Mouse (Mus musculus) urinary bladder, adult 2 months (tissue): ENCODE results near the gene Tspan18. TPM values are rescaled to one million over a fixed set of nuclear protein-coding genes. Genes with fewer than 3 reads are reported as not detected.

Experiments used
- DNase-seq: peaks from one replicate; pipeline ENCODE4 v3.0.0; 2022; ENCODE audit warnings: low spot score
- polyA plus RNA-seq: library from polyadenylated mRNA; depleted of rRNA; stranded (reverse); fragments of >200 nt; gene quantifications from 2 replicates; pipeline ENCODE4 v1.2.3, GENCODE M21; 2012

Tspan18 gene
- polyA plus RNA-seq, 1 experiment: 19.8 TPM

GRCm38 (mm10) chr2:93262291-93263285 lies 71.7 kb downstream of the Tspan18 start:
- no peak for DNase-seq

DNA sequence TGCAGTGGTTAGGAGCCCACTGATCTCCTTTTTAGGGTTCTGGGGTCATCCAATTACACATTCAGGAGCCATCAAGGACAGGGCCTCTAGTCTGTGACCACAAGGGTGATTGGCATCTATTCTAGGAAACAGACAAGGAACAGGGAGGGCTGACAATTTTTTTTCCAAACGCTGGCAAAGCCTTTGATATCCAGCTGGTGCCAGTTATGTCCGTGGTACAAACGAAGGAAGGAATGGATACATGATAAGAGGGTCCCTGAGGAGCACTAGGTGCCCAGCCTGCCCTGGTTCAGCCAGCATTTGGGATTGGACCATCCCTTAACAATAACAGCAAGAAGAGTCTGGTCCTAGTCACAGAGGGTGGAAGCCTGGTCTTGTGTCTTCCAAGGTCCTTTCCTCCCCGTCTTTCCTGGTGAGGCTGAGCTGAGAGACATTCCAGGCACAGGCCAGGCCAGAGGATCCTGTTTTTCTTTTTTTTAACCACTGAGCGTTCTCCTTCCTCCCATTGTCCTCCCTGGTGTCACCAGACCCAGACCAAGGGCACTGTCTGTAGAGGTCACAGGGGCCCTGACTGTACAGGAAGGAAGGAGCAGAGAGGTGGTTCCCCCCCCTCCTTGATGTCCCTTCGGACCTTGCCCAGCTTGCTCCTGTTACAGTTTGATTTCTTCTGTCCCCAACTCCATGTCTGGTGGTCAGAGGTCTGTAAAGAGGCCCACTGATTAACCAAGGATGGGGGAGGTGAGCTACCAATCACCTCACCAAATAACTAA lies 72.6 kb downstream of the Tspan18 start:
- no peak for DNase-seq

DNA sequence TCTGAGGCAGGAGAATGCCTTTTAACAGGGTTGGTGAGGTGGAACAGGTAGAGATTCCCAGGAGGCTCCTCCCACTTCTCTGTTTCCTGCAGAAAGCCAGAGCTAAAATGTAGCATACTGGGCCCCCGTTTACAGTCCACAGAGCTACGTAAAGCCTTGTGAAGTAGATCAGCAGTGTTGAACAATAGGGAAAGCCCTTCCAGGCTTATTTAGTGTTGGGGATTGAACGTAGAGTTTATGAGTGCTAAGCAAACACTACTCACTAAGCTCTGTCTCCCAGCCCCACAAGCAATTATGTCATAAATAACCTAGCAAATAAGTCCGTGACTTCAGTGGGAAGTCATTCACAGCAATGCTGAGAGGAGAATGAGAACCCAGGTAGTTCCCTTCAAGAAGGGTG lies 76.7 kb downstream of the Tspan18 start:
- no peak for DNase-seq

DNA sequence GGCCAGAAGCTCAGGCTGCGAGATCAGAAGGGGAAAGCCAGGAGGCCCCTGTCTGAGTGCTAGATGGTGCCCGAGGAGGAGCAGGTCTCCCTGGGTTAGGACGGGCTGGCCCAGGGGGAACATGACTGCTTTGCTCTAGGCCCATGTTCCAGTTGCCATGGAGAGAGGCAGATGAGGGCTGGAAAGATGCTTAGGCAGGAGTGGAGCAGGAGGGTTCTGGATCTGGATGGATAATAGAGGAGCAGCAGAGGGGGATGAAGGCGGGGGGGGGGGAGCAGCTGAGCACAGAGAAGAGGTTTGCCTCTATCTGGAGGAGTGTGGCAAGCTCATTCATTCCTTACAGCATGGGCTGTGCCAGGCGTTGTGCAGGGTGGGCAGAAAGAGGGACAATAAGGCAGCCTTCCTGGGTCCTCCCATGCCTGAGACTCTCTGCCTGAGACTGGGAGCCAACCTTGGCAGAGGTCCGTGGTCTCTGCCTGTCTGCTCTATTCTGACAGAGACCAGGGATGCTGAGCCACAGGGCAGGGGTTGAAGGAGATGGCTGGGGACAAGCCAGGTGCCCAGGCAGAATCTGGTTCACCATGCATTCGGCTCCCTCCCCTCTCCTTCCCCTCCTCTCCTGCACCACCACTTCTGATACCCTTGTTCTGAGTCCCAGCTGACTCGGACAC lies 77.4 kb downstream of the Tspan18 start:
- no peak for DNase-seq

- DNase-seq: no peak
Observed at GRCm38 (mm10) chr2:93252356-93252755, 81.9 kb downstream of the Tspan18 start.

DNA sequence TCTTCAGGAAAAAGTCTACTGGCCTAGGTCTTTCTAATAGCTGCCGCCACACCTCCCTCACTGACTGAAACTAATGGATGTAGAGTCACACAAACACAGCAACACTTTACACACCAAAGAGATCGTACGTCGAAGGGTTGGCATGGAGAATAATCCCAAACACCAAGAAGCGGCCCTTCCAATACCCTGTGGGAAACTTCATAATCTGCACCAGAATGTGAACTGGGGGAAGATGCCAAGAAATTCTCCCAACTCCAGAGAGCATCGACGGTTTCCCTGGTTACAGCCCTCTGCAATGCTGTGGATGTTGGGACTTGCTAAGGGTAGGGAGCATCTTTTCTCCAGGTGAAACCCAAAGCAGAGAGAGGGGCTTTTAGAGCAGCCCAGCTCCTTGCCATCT lies 83.7 kb downstream of the Tspan18 start:
- DNase-seq: no peak

GRCm38 (mm10) chr2:93249058-93249457 lies 85.2 kb downstream of the Tspan18 start:
- DNase-seq: no peak

DNA sequence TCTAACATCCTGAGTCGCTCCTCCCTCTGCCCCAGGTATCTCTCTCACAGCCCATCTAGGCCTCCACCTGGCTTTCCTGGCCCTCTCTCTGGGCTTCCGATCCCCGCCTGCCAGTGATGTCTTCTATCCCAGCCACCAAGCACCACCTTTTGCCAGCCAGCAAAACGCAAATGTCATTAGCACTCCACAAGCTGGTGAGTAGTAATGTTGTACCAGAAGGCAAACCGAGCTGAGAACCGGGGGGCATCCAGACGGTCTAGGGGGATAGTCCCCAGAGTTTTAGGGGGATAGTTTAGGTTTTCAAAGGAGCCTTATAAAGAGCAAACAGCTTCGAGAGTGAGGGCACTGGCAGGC lies 90.2 kb downstream of the Tspan18 start:
- no peak for DNase-seq

GRCm38 (mm10) chr2:93243439-93244089 lies 90.7 kb downstream of the Tspan18 start:
- no peak for DNase-seq

DNA sequence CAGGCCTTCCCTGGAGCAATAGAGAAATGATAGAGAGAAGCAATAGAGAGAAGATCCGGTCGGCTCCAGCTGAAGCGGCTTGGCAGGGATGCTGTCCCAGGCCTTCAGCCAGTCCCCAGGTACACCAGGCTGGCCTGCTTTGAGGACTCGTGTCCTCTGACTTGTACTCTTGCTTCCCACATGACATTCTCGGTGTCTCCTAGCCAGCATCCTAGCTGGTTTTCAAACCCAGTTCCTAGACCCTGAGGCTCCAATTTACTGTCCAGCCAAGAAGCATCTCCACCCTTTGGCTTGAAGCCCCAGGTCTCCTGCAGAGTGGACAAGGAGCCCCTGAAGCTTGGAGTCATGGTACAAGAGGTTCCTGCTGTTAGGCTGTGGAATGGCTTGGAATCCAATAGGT lies 92.1 kb downstream of the Tspan18 start:
- no peak for DNase-seq

DNA sequence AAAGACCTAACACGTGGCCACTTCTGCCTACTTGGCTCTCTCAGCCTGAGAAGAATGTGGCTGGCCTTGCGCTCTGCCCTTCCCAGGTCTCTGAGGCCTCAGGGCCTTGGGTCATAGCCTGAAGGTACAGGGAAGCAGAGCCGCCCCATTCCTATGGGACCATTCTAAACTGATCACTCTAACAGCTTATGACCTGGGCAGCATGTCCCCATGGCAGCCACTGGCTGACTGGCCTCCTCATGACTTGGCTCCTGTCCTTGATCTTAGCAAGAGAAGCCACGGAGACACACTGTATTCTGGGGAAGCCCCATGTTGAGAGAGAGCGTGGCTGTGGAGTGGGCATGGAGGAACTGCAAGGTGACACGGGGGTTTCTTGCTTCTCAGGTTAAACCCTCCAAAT lies 95.4 kb downstream of the Tspan18 start:
- DNase-seq: no peak

GRCm38 (mm10) chr2:93237055-93237454 lies 97.2 kb downstream of the Tspan18 start:
- DNase-seq: no peak

DNA sequence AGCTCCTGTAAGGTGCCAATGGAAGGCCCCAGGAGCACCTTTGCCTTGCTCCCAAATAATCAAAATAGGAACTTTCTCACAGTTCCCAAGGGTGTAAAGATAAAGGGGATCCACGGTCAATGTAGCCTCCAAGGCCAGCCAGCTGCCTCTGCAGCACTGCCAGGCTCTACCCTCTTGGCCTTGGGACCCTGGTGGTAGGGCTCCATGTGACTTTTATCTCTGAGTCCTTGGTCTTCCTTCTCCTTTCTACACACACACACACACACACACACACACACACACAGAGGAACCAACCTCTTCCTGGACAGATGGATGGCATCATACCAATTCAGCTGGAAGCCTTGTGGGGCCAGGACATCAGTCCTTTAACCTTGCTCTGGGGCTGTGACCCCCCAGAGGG lies 102.2 kb downstream of the Tspan18 start:
- DNase-seq: no peak

- no peak for DNase-seq
Observed at GRCm38 (mm10) chr2:93228480-93228824, 105.9 kb downstream of the Tspan18 start.

GRCm38 (mm10) chr2:93227713-93228479 lies 106.4 kb downstream of the Tspan18 start:
- DNase-seq: no peak

DNA sequence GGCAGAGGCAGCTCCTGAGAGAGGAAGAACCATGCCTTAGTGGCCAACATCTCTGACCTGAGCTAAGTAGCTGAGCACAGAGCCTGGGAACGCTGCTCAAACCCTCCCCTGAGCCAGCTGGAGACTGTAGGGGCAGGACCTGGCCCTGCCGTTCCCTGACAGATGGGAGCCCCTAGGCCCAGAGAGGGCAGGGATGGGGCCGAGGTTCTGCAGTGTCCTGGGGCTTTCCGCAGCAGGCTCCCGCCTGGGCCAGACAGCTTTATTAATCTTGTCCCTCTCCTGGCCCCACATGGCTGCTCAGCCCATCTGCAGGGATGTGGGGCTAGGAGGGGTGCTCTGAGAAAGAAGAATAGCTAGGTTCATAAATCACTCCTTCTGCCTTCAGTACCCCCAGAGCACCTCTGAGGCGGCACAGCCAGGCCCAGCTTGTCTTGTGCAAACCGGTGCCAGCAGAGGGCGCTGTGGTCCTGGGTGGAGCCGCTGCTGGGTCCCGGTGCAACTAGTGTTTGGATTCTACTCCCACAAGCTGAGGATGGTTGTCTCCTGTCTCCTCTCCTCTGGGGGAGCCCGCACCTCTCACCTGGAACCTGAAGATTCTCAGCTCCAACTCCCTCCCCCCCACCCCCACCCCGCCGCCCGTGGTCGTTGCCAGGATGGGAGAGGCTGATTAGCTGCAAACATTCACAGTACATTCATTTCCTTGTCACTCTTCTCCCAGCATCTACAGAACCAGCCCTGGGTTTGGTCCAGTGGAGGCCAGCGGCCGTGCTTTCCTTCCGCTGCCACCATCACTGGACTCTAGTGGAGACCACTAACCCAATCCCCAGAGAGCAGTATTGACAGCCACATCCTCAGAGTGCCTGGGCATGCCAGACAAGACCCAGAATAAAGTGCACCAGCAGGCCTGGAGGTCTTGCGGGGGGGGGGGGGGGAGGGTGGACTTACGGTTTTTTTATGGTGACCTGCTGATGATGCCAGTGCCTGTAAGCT lies 107.4 kb downstream of the Tspan18 start:
- DNase-seq: peak; percentile 66

DNA sequence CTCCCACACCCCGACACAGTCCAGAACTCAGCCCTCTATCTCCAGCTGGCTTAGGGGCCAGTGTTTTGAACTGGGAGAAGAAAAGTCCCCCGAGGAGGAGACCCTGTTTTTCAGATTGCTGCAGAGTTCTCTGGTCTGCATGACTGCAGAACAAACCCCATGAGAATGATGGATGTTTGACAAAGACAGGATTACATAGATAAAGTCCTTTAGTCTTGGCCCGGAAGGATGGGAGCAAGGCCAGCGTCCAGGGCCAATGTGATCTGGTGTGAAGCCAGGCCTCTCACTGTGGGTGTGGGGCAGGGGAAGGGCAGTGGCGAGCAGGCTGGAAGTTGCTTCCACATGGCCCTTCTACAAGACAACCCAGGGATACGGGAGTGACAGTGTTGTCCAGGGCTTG lies 110.8 kb downstream of the Tspan18 start:
- DNase-seq: no peak

DNA sequence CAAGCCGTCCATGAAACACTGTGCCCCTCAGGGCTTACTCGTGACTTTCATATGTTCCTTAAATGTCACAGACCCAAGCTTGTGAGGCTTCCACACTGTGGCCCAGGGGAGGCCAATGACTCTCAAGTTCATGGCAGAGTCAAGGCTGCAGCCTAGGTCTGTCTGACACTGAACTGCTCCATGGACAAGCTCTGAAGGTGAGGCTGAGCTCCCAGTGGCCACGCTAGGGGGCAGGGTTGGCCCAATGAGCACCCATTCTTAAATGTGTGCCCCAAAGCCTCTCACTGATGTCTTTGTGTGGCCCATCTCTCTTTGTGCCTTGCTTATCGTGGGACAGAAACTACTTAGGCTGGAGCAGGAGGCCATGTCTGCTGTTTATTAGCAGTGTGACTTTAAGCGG lies 113.9 kb downstream of the Tspan18 start:
- no peak for DNase-seq

DNA sequence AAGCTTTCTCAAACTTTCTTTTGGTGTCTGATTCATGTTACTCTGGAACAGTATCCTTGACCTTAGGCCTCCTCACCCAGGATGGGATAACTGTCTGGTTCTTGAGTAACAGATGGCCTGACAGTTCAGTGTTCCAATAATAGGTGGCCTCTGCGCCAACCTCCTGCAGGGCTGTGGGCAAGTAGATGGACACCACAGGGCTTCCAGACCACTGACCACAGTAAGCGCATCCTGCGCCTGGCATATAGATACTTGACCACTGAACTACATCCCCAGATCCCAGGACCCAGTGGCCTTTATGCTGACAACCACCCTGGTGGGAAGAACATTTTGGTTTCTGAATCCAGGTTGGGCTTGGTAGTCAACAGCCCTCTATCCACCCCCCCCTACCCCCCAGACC lies 114.7 kb downstream of the Tspan18 start:
- DNase-seq: no peak
